Comparison of ENCODE assay signal across 8 mouse cellular contexts in genomic region chr4:36186231-36186922, GRCm38 (mm10).
DNase-seq lines count a peak whose midpoint lies in the region; ATAC-seq and TF ChIP-seq lines count a peak whose summit lies in the region.

No protein-coding gene starts in this region.

- no peak for TF ChIP-seq CTCF in lung, embryonic 14.5 days (IDR thresholded peaks at IDR 0.05; ENCODE audit: low read depth)

- H3K4me1 ChIP-seq in lung, embryonic 14.5 days (ENCODE audit: insufficient read depth) = no peaks in the 10 kb centered on the region
- peaks cover 5% of the 10 kb centered on the region; the same call in 1 of the 2 replicates for H3K4me1 ChIP-seq in neural tube, embryonic 14.5 days (ENCODE audit: control insufficient read depth, insufficient read depth, low read length)

- peak overlapping the region; percentile 12; the same call in 1 of the 2 replicates for H3K4me2 ChIP-seq in lung, embryonic 14.5 days
- 0 out of 2 replicates have a peak overlapping the region, but pooled peaks have one; percentile 14 for H3K4me2 ChIP-seq in neural tube, embryonic 14.5 days (ENCODE audit: low read depth, low read length)

- H3K9me3 ChIP-seq in lung, embryonic 14.5 days (ENCODE audit: low read depth, low read length) = no peaks in the 10 kb centered on the region
- H3K9me3 ChIP-seq in neural tube, embryonic 14.5 days (ENCODE audit: control insufficient read depth, low read length) = no peaks in the 10 kb centered on the region

- no peaks in the 10 kb centered on the region for H3K36me3 ChIP-seq in lung, embryonic 14.5 days (ENCODE audit: insufficient read depth)
- no peaks in the 10 kb centered on the region for H3K36me3 ChIP-seq in neural tube, embryonic 14.5 days (ENCODE audit: control insufficient read depth, insufficient read depth, low read length)

- ATAC-seq in lung, embryonic 14.5 days (ENCODE audit: insufficient read depth) = peak; percentile 56; the same call in 1 of the 2 replicates
- peak; percentile 66; the same call in 1 of the 2 replicates for ATAC-seq in neural tube, embryonic 14.5 days (ENCODE audit: low read depth)
- no peak for ATAC-seq in inflammation-experienced regulatory T-cells, adult 6 months
- ATAC-seq in granulocyte monocyte progenitor cell, adult 5-6 weeks (replicated peaks; ENCODE audit: poor library complexity, severe bottlenecking) = no peak

- no peak overlapping the region for H3K27ac ChIP-seq in lung, embryonic 14.5 days (ENCODE audit: low read depth)
- H3K27ac ChIP-seq in neural tube, embryonic 14.5 days (ENCODE audit: low read depth, low read length) = 0 out of 2 replicates have a peak overlapping the region, but pooled peaks have one; percentile 22

- DNase-seq in embryo, embryonic 11 days = peak; percentile 1
- DNase-seq in embryo, embryonic 10 days (ENCODE audit: low spot score) = no peak
- DNase-seq in lung, embryonic 14.5 days = peak; percentile 86
- DNase-seq in lung, postnatal 25 days (ENCODE audit: low spot score) = no peak
- DNase-seq in kidney, postnatal 14 days = peak; percentile 10

- no peaks in the 10 kb centered on the region for H3K27me3 ChIP-seq in lung, embryonic 14.5 days (ENCODE audit: insufficient read depth, low read length)
- H3K27me3 ChIP-seq in neural tube, embryonic 14.5 days (ENCODE audit: control insufficient read depth, insufficient read depth, low read length) = no peaks in the 10 kb centered on the region

- H3K9ac ChIP-seq in lung, embryonic 14.5 days = no peak overlapping the region
- H3K9ac ChIP-seq in neural tube, embryonic 14.5 days (replicated peaks; ENCODE audit: low read depth, low read length) = no peak overlapping the region

- WGBS in lung, embryonic 14.5 days = 22% methylated on average over 7 of the region's 7 CpGs
- 33% methylated on average over 7 of the region's 7 CpGs for WGBS in neural tube, embryonic 14.5 days

- no peak overlapping the region for H3K4me3 ChIP-seq in lung, embryonic 14.5 days (ENCODE audit: low read depth, low read length)
- H3K4me3 ChIP-seq in neural tube, embryonic 14.5 days (ENCODE audit: low read depth, low read length) = no peak overlapping the region

Comparison
In these comparisons a context has a peak if more than half of its experiments do, and no peak if none do; other contexts are left out.
1. DNase-seq: peak in embryo, embryonic 11 days (single experiment), lung, embryonic 14.5 days (single experiment) and kidney, postnatal 14 days (single experiment); none in embryo, embryonic 10 days (single experiment) and lung, postnatal 25 days (single experiment).
2. ATAC-seq: peak in lung, embryonic 14.5 days (single experiment) and neural tube, embryonic 14.5 days (single experiment); none in inflammation-experienced regulatory T-cells, adult 6 months (single experiment) and granulocyte monocyte progenitor cell, adult 5-6 weeks (single experiment).